Mouse (Mus musculus) spleen, adult 2 months (tissue): ENCODE data around the gene Polr1d.

Source experiments
- CTCF ChIP-seq: fragments of 200-500 bp; IDR thresholded peaks from 2 replicates; pipeline ENCODE4 v1.5.1; 2011; ENCODE audit warnings: mild to moderate bottlenecking, inconsistent platforms; ENCODE audit not compliant: insufficient read depth, insufficient read length, insufficient replicate concordance; ENCODE audit errors: extremely low read depth
- POLR2A ChIP-seq: fragments of 200-500 bp; IDR thresholded peaks from 2 replicates; pipeline ENCODE4 v1.6.1; 2011; ENCODE audit warnings: low read depth, low read length, inconsistent platforms

- TF ChIP-seq CTCF, result no peak
- TF ChIP-seq POLR2A, result no peak
Measured at GRCm38 (mm10) chr5:147053481-147053880, 23.4 kb upstream of the Polr1d start.
